Mouse (Mus musculus) monocyte, adult 5-6 weeks (primary cell): ENCODE measurements around the gene Capn8. TPM values are rescaled to one million over a fixed set of nuclear protein-coding genes. Genes with fewer than 3 reads are reported as not detected.

ENCODE experiments used
- ATAC-seq: fragments of 153-309, 156-312 bp; replicated peaks from 2 replicates; pipeline ENCODE4 v1.8.0; 2017; ENCODE audit warnings: mild to moderate bottlenecking; ENCODE audit not compliant: low TSS enrichment, insufficient number of reproducible peaks, severe bottlenecking, poor library complexity, low FRiP score
- total RNA-seq: library from RNA; stranded (forward); fragments of 200-1000, 200-491, 200-594 nt; gene quantifications from 3 replicates; pipeline ENCODE4 v1.2.3, GENCODE M21; 2017

The Capn8 gene
- total RNA-seq, 1 experiment from 2014 or later, result not detected

DNA sequence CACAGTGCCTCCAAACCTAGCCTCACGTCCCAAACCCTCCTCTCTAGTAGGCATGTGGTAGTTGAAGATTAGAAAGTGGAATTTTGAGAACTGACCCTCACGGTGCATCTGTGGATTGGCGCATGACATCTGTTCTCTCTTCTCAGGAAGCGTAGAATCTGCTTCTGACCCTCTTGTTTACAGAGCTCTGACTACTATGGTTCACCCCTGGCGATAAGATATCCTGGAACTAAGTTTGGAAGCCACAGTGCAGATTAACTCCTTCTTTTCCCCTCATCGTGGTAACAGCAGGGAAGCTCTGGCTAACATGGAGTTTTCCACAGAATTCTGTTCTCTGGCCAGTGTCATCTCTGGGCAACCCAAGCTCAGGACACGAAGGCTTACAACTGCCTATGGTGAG lies 95.6 kb downstream of the Capn8 start:
- ATAC-seq, result no peak

- no peak for ATAC-seq
Observed at GRCm38 (mm10) chr1:182663671-182664070, 98.9 kb downstream of the Capn8 start.

DNA sequence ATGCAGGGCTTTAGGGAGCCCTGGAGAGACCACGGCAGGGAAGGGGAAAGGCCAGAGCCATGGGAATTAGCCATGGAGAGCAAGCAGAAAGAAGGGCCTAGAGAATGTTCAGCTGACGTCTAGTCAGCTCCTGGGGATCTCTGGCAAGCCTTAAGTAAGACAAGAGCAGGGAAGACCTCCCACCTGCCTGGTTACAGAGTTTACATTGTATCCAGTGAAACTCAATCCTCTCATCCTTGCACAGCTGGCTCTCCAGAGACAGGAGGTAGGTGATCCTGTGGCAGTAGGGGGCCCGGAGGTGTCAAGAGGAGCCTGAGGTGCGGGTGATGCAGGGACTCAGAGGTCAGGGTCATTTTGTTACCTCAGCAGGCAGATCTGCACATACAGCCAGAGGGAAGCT lies 100.0 kb downstream of the Capn8 start:
- ATAC-seq, result no peak

DNA sequence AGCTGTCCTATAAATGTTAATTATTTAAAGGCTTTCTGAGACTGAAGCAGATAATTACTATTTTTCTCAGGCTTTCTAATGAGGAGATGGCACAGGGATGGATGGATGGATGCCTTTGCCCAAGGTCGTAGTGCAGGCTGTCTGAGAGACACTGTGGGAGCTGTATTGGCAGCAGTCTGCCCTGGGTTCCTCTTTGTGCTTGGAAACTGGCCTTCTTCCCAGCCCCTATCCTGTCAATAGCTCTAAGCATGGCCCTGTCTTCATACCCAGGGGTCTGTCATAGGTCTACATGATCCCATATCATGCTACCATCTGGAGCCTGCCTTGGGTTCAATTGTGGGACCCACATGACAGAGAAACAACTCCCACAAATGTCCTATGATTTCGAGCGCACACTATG lies 102.5 kb downstream of the Capn8 start:
- no peak for ATAC-seq

GRCm38 (mm10) chr1:182669741-182670140 lies 104.9 kb downstream of the Capn8 start:
- ATAC-seq, result no peak

- no peak for ATAC-seq
Observed at GRCm38 (mm10) chr1:182670563-182671342, 105.9 kb downstream of the Capn8 start.

GRCm38 (mm10) chr1:182671343-182671624 lies 106.5 kb downstream of the Capn8 start:
- no peak for ATAC-seq

GRCm38 (mm10) chr1:182675346-182675745 lies 110.5 kb downstream of the Capn8 start:
- no peak for ATAC-seq

DNA sequence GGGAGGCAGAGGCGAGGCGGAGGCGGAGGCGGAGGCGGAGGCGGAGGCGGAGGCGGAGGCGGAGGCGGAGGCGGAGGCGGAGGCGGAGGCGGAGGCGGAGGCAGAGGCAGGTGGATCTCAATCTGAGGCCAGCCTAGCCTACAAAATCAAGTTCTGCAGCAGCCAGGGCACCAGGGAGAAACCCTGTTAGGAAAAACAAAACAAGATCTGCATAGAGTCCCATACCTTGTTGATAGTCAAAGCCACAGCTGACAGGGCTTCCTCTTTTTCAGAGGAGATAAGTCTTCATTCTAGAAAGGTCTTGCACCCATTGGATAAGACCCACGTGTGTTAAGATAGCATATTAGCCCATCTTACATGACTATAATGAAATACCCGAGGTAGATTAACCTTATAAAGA lies 113.3 kb downstream of the Capn8 start:
- no peak for ATAC-seq

DNA sequence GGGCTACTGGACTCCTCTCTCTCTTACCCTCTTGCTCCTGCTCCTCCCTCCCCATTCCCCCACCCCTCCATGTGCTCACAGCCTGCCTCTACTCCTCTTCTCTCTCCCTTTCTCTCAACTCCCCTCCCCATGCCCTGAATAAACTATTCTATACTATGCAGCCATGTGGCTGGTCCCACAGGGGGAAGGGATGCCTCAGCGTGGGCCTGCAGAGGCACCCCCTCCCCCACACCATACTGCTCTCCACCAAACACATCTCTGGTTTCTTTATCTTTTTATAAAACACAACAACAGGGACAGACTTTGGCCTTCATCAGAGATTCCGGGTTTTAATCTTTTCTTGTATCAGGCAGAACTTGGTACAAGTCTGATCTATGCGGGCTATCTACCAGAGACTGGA lies 114.4 kb downstream of the Capn8 start:
- no peak for ATAC-seq

DNA sequence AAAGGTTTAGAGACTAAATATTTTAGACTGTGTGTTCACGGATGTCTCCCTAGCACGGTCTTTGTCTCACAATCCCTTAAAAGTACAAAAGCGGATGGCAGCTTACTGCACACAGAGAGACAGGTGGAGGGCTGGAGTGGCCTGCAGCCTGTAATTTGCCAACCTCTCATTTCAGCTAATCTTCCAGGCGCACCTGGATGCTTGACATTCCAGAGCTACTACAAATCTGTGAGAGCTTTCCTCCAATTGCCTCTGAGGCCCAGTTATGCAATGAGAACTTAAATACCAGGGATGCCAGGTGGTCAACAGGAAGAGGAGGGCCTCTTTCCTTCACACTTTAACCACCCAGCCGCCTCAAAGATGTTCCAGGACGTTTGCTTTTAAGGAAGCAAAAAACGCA lies 114.8 kb downstream of the Capn8 start:
- no peak for ATAC-seq

Other genes with a start within 250 kb of the Capn8 start
- 35.3 to 43.4 TPM (median 37.8 TPM) in 3 replicates for gene Fbxo28, start 223.4 kb upstream of the Capn8 start, total RNA-seq
- gene Trp53bp2, start 155.8 kb upstream of the Capn8 start, total RNA-seq, result 14.7 to 27.1 TPM (median 23.8 TPM) in 3 replicates
- 167 to 244 TPM (median 240 TPM) in 3 replicates for gene Capn2, start 47.4 kb upstream of the Capn8 start, total RNA-seq
- gene Ccdc185, start 184.2 kb downstream of the Capn8 start, total RNA-seq, result 0.67 TPM in 1 of 3 replicates, not detected in the others
- not detected in 3 replicates for gene Susd4, start 198.9 kb downstream of the Capn8 start, total RNA-seq